Mouse (Mus musculus) lung, embryonic 14.5 days (tissue): Measurements from ENCODE around the gene Gnb1l. TPM values are rescaled to one million over a fixed set of nuclear protein-coding genes. Genes with fewer than 3 reads are reported as not detected.
A peak's percentile ranks its signal among the peaks of the same experiment; 100 is the strongest.

Source experiments
- ATAC-seq: fragments of 200-750 bp; cut with Nextera tagmentation; 2 replicates; pipeline ENCODE4 v1.8.0; 2017; ENCODE audit warnings: mild to moderate bottlenecking, moderate TSS enrichment, moderate library complexity; ENCODE audit not compliant: insufficient read depth
- DNase-seq: peaks from one replicate; pipeline ENCODE4 v3.0.0-alpha.2; 2015
- H3K27ac ChIP-seq: fragments of 300-500 bp; sonication (generic); 2 replicates; pipeline ENCODE4 v1.5.1; 2014; ENCODE audit warnings: low read depth, mild to moderate bottlenecking, moderate library complexity
- H3K27me3 ChIP-seq: fragments of 300-500 bp; sonication (generic); 2 replicates; pipeline ENCODE4 v1.6.1; 2014; ENCODE audit warnings: low read length, control low read depth; ENCODE audit not compliant: insufficient read depth
- H3K36me3 ChIP-seq: fragments of 300-500 bp; sonication (generic); 2 replicates; pipeline ENCODE4 v1.6.1; 2014; ENCODE audit warnings: control low read depth; ENCODE audit not compliant: insufficient read depth
- H3K4me1 ChIP-seq: fragments of 300-500 bp; sonication (generic); 2 replicates; pipeline ENCODE4 v1.6.1; 2014; ENCODE audit warnings: antibody characterized with exemption, control low read depth; ENCODE audit not compliant: insufficient read depth
- H3K4me2 ChIP-seq: fragments of 300-500 bp; sonication (generic); 2 replicates; pipeline ENCODE4 v1.6.1; 2014; ENCODE audit warnings: mild to moderate bottlenecking
- H3K4me3 ChIP-seq: fragments of 300-500 bp; sonication (generic); 2 replicates; pipeline ENCODE4 v1.5.1; 2014; ENCODE audit warnings: low read depth, low read length
- H3K9ac ChIP-seq: fragments of 300-500 bp; sonication (generic); 2 replicates; pipeline ENCODE4 v1.6.1; 2014
- H3K9me3 ChIP-seq: fragments of 300-500 bp; sonication (generic); 2 replicates; pipeline ENCODE4 v1.6.1; 2016; ENCODE audit warnings: low read depth, low read length, control low read depth
- CTCF ChIP-seq: IDR thresholded peaks from 2 replicates; pipeline ENCODE4 v1.5.1; 2016; ENCODE audit warnings: antibody characterized with exemption, low read depth
- WGBS: fragments of 180-500 bp; shearing (Covaris S2); extraction: QIAGEN DNeasy Blood & Tissue Kit; methylation state at CpG from one replicate; pipeline ENCODE4 v1.1.7; 2014; 5-methylcytosine and 5-hydroxymethylcytosine counted together
- polyA plus RNA-seq: library from polyadenylated mRNA; unstranded; fragments of >200 nt; fragmentation: Nextera tagmentation; extraction: Ambion mirVana; gene quantifications from 2 replicates; pipeline ENCODE4 v1.2.1, GENCODE M21; 2014

Gene Gnb1l
- polyA plus RNA-seq, 1 experiment from 2014 or later = 17.6 TPM

- no peaks in the 10 kb centered on the region for H3K9me3 ChIP-seq
- peaks cover 14% of the 10 kb centered on the region for H3K4me1 ChIP-seq
- WGBS = 7% methylated on average over 12 of the region's 12 CpGs
- peak; percentile 65 for DNase-seq
- ATAC-seq = peak; percentile 35; the same call in 1 of the 2 replicates
- H3K4me2 ChIP-seq = peak overlapping the region; percentile 31; the same call in 1 of the 2 replicates
- no peak overlapping the region for H3K4me3 ChIP-seq
- peaks cover 16% of the 10 kb centered on the region for H3K36me3 ChIP-seq
- H3K27me3 ChIP-seq = no peaks in the 10 kb centered on the region
- peak overlapping the region; percentile 62; the same call in 1 of the 2 replicates for H3K27ac ChIP-seq
- TF ChIP-seq CTCF = no peak
- H3K9ac ChIP-seq = peak overlapping the region; percentile 14; the same call in 1 of the 2 replicates
Observed at GRCm38 (mm10) chr16:18459335-18459954, 39.1 kb upstream of the Gnb1l start.

GRCm38 (mm10) chr16:18459955-18460370 is 38.5 kb upstream of the Gnb1l start:
- peak overlapping the region; percentile 62; the same call in 1 of the 2 replicates for H3K27ac ChIP-seq
- 5% methylated on average over 11 of the region's 11 CpGs for WGBS
- peak overlapping the region; percentile 31; the same call in 1 of the 2 replicates for H3K4me2 ChIP-seq
- peaks cover 14% of the 10 kb centered on the region for H3K4me1 ChIP-seq
- H3K36me3 ChIP-seq = peaks cover 16% of the 10 kb centered on the region
- no peak overlapping the region for H3K4me3 ChIP-seq
- ATAC-seq (peak; percentile 72), DNase-seq (peak; percentile 78)
- TF ChIP-seq CTCF = no peak
- no peaks in the 10 kb centered on the region for H3K9me3 ChIP-seq
- H3K27me3 ChIP-seq = no peaks in the 10 kb centered on the region
- peak overlapping the region; percentile 14; the same call in 1 of the 2 replicates for H3K9ac ChIP-seq

GRCm38 (mm10) chr16:18460826-18461225 is 37.7 kb upstream of the Gnb1l start:
- H3K4me2 ChIP-seq = no peak overlapping the region
- TF ChIP-seq CTCF = no peak
- ATAC-seq = no peak
- H3K27ac ChIP-seq = no peak overlapping the region
- no peak overlapping the region for H3K9ac ChIP-seq
- H3K9me3 ChIP-seq = no peaks in the 10 kb centered on the region
- peaks cover 14% of the 10 kb centered on the region for H3K4me1 ChIP-seq
- WGBS = 68% methylated on average over 3 of the region's 3 CpGs
- DNase-seq = no peak
- peaks cover 16% of the 10 kb centered on the region for H3K36me3 ChIP-seq
- H3K27me3 ChIP-seq = no peaks in the 10 kb centered on the region
- H3K4me3 ChIP-seq = no peak overlapping the region

- WGBS = 73% methylated on average over 9 of the region's 9 CpGs
- ATAC-seq (no peak), DNase-seq (no peak)
- Histone ChIP-seq H3K36me3 (peaks cover 11% of the 10 kb centered on the region), H3K4me3 (no peak overlapping the region), H3K9me3 (no peaks in the 10 kb centered on the region), H3K27ac (no peak overlapping the region), H3K4me2 (no peak overlapping the region), H3K27me3 (no peaks in the 10 kb centered on the region), H3K4me1 (peaks cover 14% of the 10 kb centered on the region), H3K9ac (no peak overlapping the region)
- no peak for TF ChIP-seq CTCF
Observed at GRCm38 (mm10) chr16:18462031-18462430, 36.5 kb upstream of the Gnb1l start.

- Histone ChIP-seq H3K27ac (no peak overlapping the region), H3K9ac (no peak overlapping the region), H3K9me3 (no peaks in the 10 kb centered on the region), H3K4me2 (no peak overlapping the region), H3K27me3 (no peaks in the 10 kb centered on the region), H3K36me3 (0 out of 2 replicates have a peak, but pooled peaks cover 6% of the 10 kb centered on the region), H3K4me3 (no peak overlapping the region), H3K4me1 (peaks cover 14% of the 10 kb centered on the region)
- peak; percentile 27 for DNase-seq
- no peak for TF ChIP-seq CTCF
- 45% methylated on average over 8 of the region's 8 CpGs for WGBS
- no peak for ATAC-seq
Observed at GRCm38 (mm10) chr16:18462598-18462997, 35.9 kb upstream of the Gnb1l start.

- DNase-seq (peak; percentile 38), ATAC-seq (no peak)
- no peak for TF ChIP-seq CTCF
- Histone ChIP-seq H3K27ac (no peak overlapping the region), H3K4me1 (peaks cover 10% of the 10 kb centered on the region), H3K36me3 (no peaks in the 10 kb centered on the region), H3K4me2 (no peak overlapping the region), H3K27me3 (no peaks in the 10 kb centered on the region), H3K4me3 (no peak overlapping the region), H3K9ac (no peak overlapping the region), H3K9me3 (no peaks in the 10 kb centered on the region)
- 58% methylated on average over 3 of the region's 3 CpGs for WGBS
Observed at GRCm38 (mm10) chr16:18464271-18464670, 34.2 kb upstream of the Gnb1l start.

- peak; percentile 36; the same call in 1 of the 2 replicates for TF ChIP-seq CTCF
- no peak overlapping the region for H3K9ac ChIP-seq
- 46% methylated on average over 1 of the region's 1 CpGs for WGBS
- no peaks in the 10 kb centered on the region for H3K27me3 ChIP-seq
- H3K36me3 ChIP-seq = 0 out of 2 replicates have a peak, but pooled peaks cover 3% of the 10 kb centered on the region
- H3K9me3 ChIP-seq = no peaks in the 10 kb centered on the region
- H3K4me1 ChIP-seq = 0 out of 2 replicates have a peak, but pooled peaks cover 3% of the 10 kb centered on the region
- no peak overlapping the region for H3K4me3 ChIP-seq
- no peak for ATAC-seq
- peak; percentile 44 for DNase-seq
- H3K27ac ChIP-seq = no peak overlapping the region
- H3K4me2 ChIP-seq = no peak overlapping the region
Observed at GRCm38 (mm10) chr16:18470829-18471228, 27.7 kb upstream of the Gnb1l start.
